Mouse (Mus musculus): ENCODE measurements around the gene Hcn3. TPM values are rescaled to one million over a fixed set of nuclear protein-coding genes. Genes with fewer than 3 reads are reported as not detected.

Hcn3 gene
- polyA plus RNA-seq, 1 experiment: 0.48 TPM

GRCm38 (mm10) chr3:89106881-89107280 lies 53.1 kb downstream of the Hcn3 start:
- no peak for DNase-seq (ENCODE audit: low read depth, low spot score)

GRCm38 (mm10) chr3:89103291-89103595 lies 56.8 kb downstream of the Hcn3 start:
- DNase-seq (ENCODE audit: low read depth, low spot score): no peak
- WGBS: 30% methylated on average over 4 of the region's 4 CpGs

- DNase-seq (ENCODE audit: low read depth, low spot score): no peak
- WGBS: 49% methylated on average over 12 of the region's 12 CpGs
Observed at GRCm38 (mm10) chr3:89102495-89103290, 57.3 kb downstream of the Hcn3 start.

- under 1% methylated on average over 26 of the region's 26 CpGs for WGBS
Observed at GRCm38 (mm10) chr3:89101812-89102494, 58.0 kb downstream of the Hcn3 start, which contains the start of gene Fdps. Gene Fdps (minus strand): TSS chr3:89101959.

GRCm38 (mm10) chr3:89101459-89101811 lies 58.6 kb downstream of the Hcn3 start:
- under 1% methylated on average over 19 of the region's 19 CpGs for WGBS
- DNase-seq (ENCODE audit: low read depth, low spot score): no peak

More at GRCm38 (mm10) chr3:89101812-89102494, 58.0 kb downstream of the Hcn3 start, which contains the start of gene Fdps:
- DNase-seq (ENCODE audit: low read depth, low spot score): peak; percentile 99

GRCm38 (mm10) chr3:89100811-89101210 lies 59.2 kb downstream of the Hcn3 start, which contains the start of gene Gm43738:
Gene Gm43738 (minus strand): TSS chr3:89101099.
- WGBS: 13% methylated on average over 7 of the region's 7 CpGs
- no peak for DNase-seq (ENCODE audit: low read depth, low spot score)

Other genes starting within 250 kb of the Hcn3 start
- 18.4 and 18.8 TPM in 2 replicates for gene Msto1, start 246.2 kb downstream of the Hcn3 start, polyA plus RNA-seq (2012; rRNA removed)
- 3.8 and 6.5 TPM in 2 replicates for gene Ash1l, start 209.6 kb downstream of the Hcn3 start, polyA plus RNA-seq (2012; rRNA removed)
- 44.8 and 46.9 TPM in 2 replicates for gene Dap3, start 209.0 kb downstream of the Hcn3 start, polyA plus RNA-seq (2012; rRNA removed)
- 43.8 and 48.1 TPM in 2 replicates for gene Rusc1, start 66.9 kb downstream of the Hcn3 start, polyA plus RNA-seq (2012; rRNA removed)
- not detected in 2 replicates for gene Gm43738, start 59.1 kb downstream of the Hcn3 start, polyA plus RNA-seq (2012; rRNA removed)
- 160 and 206 TPM in 2 replicates for gene Fdps, start 58.2 kb downstream of the Hcn3 start, polyA plus RNA-seq (2012; rRNA removed)
- 181 and 448 TPM in 2 replicates for gene Pklr, start 24.1 kb downstream of the Hcn3 start, polyA plus RNA-seq (2012; rRNA removed)
- gene Clk2, start 4.6 kb upstream of the Hcn3 start, polyA plus RNA-seq (2012; rRNA removed): 41.1 and 53.0 TPM in 2 replicates
- gene Scamp3, start 17.3 kb upstream of the Hcn3 start, polyA plus RNA-seq (2012; rRNA removed): 88.5 and 107 TPM in 2 replicates
- 23.0 and 30.1 TPM in 2 replicates for gene Fam189b, start 22.9 kb upstream of the Hcn3 start, polyA plus RNA-seq (2012; rRNA removed)
- 88.5 and 99.3 TPM in 2 replicates for gene Gba, start 42.7 kb upstream of the Hcn3 start, polyA plus RNA-seq (2012; rRNA removed)
- gene Thbs3, start 55.0 kb upstream of the Hcn3 start, polyA plus RNA-seq (2012; rRNA removed): 20.8 and 22.8 TPM in 2 replicates
- gene Mtx1, start 66.9 kb upstream of the Hcn3 start, polyA plus RNA-seq (2012; rRNA removed): 171 and 186 TPM in 2 replicates
- 0.99 and 1.6 TPM in 2 replicates for gene Muc1, start 68.9 kb upstream of the Hcn3 start, polyA plus RNA-seq (2012; rRNA removed)
- 170 and 221 TPM in 2 replicates for gene Krtcap2, start 85.8 kb upstream of the Hcn3 start, polyA plus RNA-seq (2012; rRNA removed)
- 2.1 TPM in 2 replicates for gene Trim46, start 86.1 kb upstream of the Hcn3 start, polyA plus RNA-seq (2012; rRNA removed)
- gene Dpm3, start 99.2 kb upstream of the Hcn3 start, polyA plus RNA-seq (2012; rRNA removed): 355 and 356 TPM in 2 replicates
- 108 and 123 TPM in 2 replicates for gene Slc50a1, start 110.4 kb upstream of the Hcn3 start, polyA plus RNA-seq (2012; rRNA removed)
- 78.0 and 93.8 TPM in 2 replicates for gene Efna1, start 120.9 kb upstream of the Hcn3 start, polyA plus RNA-seq (2012; rRNA removed)
- gene Efna3, start 162.8 kb upstream of the Hcn3 start, polyA plus RNA-seq (2012; rRNA removed): 6.0 and 7.4 TPM in 2 replicates
- 14.5 and 14.6 TPM in 2 replicates for gene Efna4, start 177.8 kb upstream of the Hcn3 start, polyA plus RNA-seq (2012; rRNA removed)
- 59.4 and 68.5 TPM in 2 replicates for gene Adam15, start 189.8 kb upstream of the Hcn3 start, polyA plus RNA-seq (2012; rRNA removed)
- gene Dcst2, start 201.8 kb upstream of the Hcn3 start, polyA plus RNA-seq (2012; rRNA removed): 0.15 and 0.60 TPM in 2 replicates
- gene Dcst1, start 205.1 kb upstream of the Hcn3 start, polyA plus RNA-seq (2012; rRNA removed): 3.1 and 6.7 TPM in 2 replicates
- gene Zbtb7b, start 234.6 kb upstream of the Hcn3 start, polyA plus RNA-seq (2012; rRNA removed): 92.6 and 151 TPM in 2 replicates
- gene Lenep, start 242.6 kb upstream of the Hcn3 start, polyA plus RNA-seq (2012; rRNA removed): not detected in 2 replicates

Measured in large intestine, adult 2 months (tissue).